Mouse (Mus musculus) liver, adult 2 months (tissue): Measurements from ENCODE around the gene St6galnac1.

Experiments
- CTCF ChIP-seq: fragments of 200-500 bp; IDR thresholded peaks from 2 replicates; pipeline ENCODE4 v1.5.1; 2011; ENCODE audit warnings: low read depth, low read length, control low read depth
- POLR2A ChIP-seq: fragments of 200-500 bp; IDR thresholded peaks from 2 replicates; pipeline ENCODE4 v1.6.1; 2011; ENCODE audit warnings: low read length, control low read depth; ENCODE audit not compliant: insufficient read depth; ENCODE audit errors: extremely low read depth

DNA sequence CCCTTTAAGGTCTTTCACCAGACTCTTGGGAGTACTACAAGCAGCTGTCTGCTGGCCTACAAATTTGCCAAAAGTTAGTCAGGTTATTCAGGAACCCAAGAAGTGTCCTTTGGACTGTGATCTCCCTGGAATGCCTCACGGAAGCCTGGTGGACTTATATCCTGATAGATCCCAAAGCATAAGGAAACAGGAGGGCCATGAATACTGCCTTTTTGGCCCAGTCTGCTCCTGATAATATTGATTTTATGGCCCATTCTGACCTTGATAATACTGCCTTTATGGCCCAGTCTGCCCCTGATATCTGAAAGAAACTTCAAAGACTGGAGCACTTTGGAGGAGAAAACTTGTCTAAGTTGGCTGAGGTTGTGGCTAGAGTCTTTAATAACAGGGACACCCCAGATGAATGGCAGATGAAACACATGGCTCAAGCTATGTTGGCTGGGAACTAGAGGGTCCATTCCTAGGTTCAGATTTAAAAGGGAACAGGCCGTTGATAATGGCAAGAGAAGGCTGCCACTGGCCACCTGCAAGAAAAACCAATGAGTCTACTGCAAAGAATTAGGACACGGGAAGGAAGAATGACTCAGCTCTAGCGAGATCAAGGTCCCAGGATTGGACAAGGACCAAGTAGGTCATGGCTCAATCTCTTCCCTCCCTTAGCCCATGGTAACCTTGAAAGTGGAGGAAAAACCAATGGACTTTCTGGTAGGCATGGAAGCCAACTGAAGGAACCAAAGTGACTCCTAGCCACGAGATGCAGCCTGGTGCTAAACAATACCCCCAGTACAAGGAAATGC lies 21.4 kb downstream of the St6galnac1 start:
- TF ChIP-seq CTCF, result no peak
- no peak for TF ChIP-seq POLR2A
